Mouse (Mus musculus) ES-E14 (cell line): ENCODE data around the gene Usp48.

Experiments used
- CHD2 ChIP-seq: IDR thresholded peaks from 2 replicates; pipeline ENCODE4 v1.6.1; 2014; ENCODE audit warnings: mild to moderate bottlenecking, low read depth, low read length, inconsistent platforms
- HCFC1 ChIP-seq: IDR thresholded peaks from 2 replicates; pipeline ENCODE4 v1.6.1; 2012; ENCODE audit warnings: low read length, inconsistent platforms, borderline replicate concordance; ENCODE audit not compliant: insufficient read depth
- MAFK ChIP-seq: IDR thresholded peaks from 2 replicates; pipeline ENCODE4 v1.6.1; 2014; ENCODE audit warnings: mild to moderate bottlenecking, low read depth, low read length, inconsistent platforms; ENCODE audit not compliant: insufficient read depth
- ZC3H11A ChIP-seq: IDR thresholded peaks from 2 replicates; pipeline ENCODE4 v1.6.1; 2012; ENCODE audit warnings: low read depth, mild to moderate bottlenecking, inconsistent platforms, low read length, borderline replicate concordance
- ZNF384 ChIP-seq: IDR thresholded peaks from 2 replicates; pipeline ENCODE4 v1.6.1; 2012; ENCODE audit warnings: low read depth, low read length, inconsistent platforms

DNA sequence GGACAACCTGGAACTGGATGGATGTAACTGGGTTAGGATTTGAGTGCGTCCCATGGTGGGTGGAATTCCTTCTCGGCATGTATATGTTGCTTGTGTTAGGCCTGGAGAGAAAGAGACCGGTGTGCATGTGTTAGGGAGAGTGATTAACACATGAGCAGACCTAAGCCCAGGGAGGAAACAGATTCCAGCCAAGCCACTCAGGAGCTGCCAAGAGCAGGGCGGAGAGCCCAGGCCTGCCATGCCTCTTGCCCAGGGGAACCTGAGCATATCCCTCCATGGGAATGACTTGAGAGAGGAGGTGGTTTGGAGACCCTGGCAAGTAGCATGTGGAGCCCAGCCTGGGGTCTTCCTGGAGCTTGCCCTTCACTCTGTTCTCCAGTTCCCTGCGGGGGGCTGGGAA is 84.4 kb downstream of the Usp48 start:
- TF ChIP-seq HCFC1 (no peak), ZC3H11A (no peak), ZNF384 (no peak), MAFK (no peak), CHD2 (no peak)
